ENCODE assay signal across 9 mouse cellular contexts in genomic region chr2:154412018-154412666, GRCm38 (mm10). TPM values are rescaled to one million over a fixed set of nuclear protein-coding genes. Genes with fewer than 3 reads are reported as not detected.
DNase-seq lines count a peak whose midpoint lies in the region; ATAC-seq and TF ChIP-seq lines count a peak whose summit lies in the region.
"Had no signal": no experiment of that assay in that cellular context is flagged by ENCODE, and none has a peak within 500 bp of the region (broad histone marks: within the 10 kb centered on the region; RNA-seq: fewer than 3 reads in every experiment).

No protein-coding gene starts in this region.

- in situ Hi-C loops in CH12.LX (cut with MboI; ENCODE audit: low pct_ligation_motif_present, low pct_unique_long_range_greater_than_20kb, low sequenced_read_pairs), result loop anchor here (5.0 kb wide), 2 partner anchors 135 to 195 kb away; partner anchors contain the start of gene 1700003F12Rik

- H3K27me3 ChIP-seq in forebrain, embryonic 13.5 days, result peaks cover 11% of the 10 kb centered on the region
- H3K27me3 ChIP-seq in forebrain, embryonic 15.5 days, result no peaks in the 10 kb centered on the region
- no peaks in the 10 kb centered on the region for H3K27me3 ChIP-seq in CH12.LX (replicated peaks)
- H3K27me3 ChIP-seq: stomach, embryonic 15.5 days had no signal

- H3K4me1 ChIP-seq in forebrain, embryonic 13.5 days, result peaks cover 9% of the 10 kb centered on the region
- H3K4me1 ChIP-seq in forebrain, embryonic 15.5 days, result peaks cover 8% of the 10 kb centered on the region
- H3K4me1 ChIP-seq in CH12.LX (ENCODE audit: control insufficient read depth in 1 of 2, insufficient read depth in 2 of 2), result peaks cover 2 to 5% of the 10 kb centered on the region in 2 experiments; a peak in 2 of 4 replicates

- H3K4me2 ChIP-seq in forebrain, embryonic 13.5 days, result no peak overlapping the region
- no peak overlapping the region for H3K4me2 ChIP-seq in forebrain, embryonic 15.5 days (replicated peaks)
- no peak overlapping the region for H3K4me2 ChIP-seq in CH12.LX (ENCODE audit: insufficient read depth, low read depth, poor library complexity, severe bottlenecking)
- H3K4me2 ChIP-seq: stomach, embryonic 15.5 days had no signal

- no peak overlapping the region for H3K9ac ChIP-seq in forebrain, embryonic 13.5 days
- H3K9ac ChIP-seq in forebrain, embryonic 15.5 days (replicated peaks), result no peak overlapping the region
- no peak overlapping the region for H3K9ac ChIP-seq in CH12.LX (ENCODE audit: insufficient read depth, low read depth)
- H3K9ac ChIP-seq: stomach, embryonic 15.5 days had no signal

- TF ChIP-seq CTCF in CH12.LX (conservative IDR thresholded peaks at IDR 0.05 in 1 of 2, IDR thresholded peaks at IDR 0.05 in 1 of 2; ENCODE audit: low read depth in 2 of 2, low read length in 2 of 2), result peak; percentile 30 to 80; a peak in 3 of 4 replicates

- ATAC-seq in forebrain, embryonic 13.5 days, result peak; percentile 16; the same call in 1 of the 2 replicates
- no peak for ATAC-seq in forebrain, embryonic 15.5 days (replicated peaks)

- intact Hi-C loops in left cerebral cortex, postnatal 10 days (cut with DNase I), result loop anchor here (5.0 kb wide), 1 partner anchor 200 kb away; the partner anchor contains the start of genes 4930519P11Rik and Zfp341

- TF ChIP-seq RAD21 in CH12.LX (IDR thresholded peaks at IDR 0.05; ENCODE audit: low read depth, low read length), result peak; percentile 87

- no peak for TF ChIP-seq POLR2A in CH12.LX (IDR thresholded peaks at IDR 0.05; ENCODE audit: low read depth, low read length)

- H3K36me3 ChIP-seq in forebrain, embryonic 13.5 days (ENCODE audit: poor library complexity, severe bottlenecking), result no peaks in the 10 kb centered on the region
- no peaks in the 10 kb centered on the region for H3K36me3 ChIP-seq in forebrain, embryonic 15.5 days
- no peaks in the 10 kb centered on the region for H3K36me3 ChIP-seq in CH12.LX (replicated peaks in 1 of 2; ENCODE audit: control insufficient read depth in 1 of 2, insufficient read depth in 1 of 2, low read length in 1 of 2)
- H3K36me3 ChIP-seq: stomach, embryonic 15.5 days had no signal

- H3K27ac ChIP-seq in forebrain, embryonic 13.5 days, result no peak overlapping the region
- no peak overlapping the region for H3K27ac ChIP-seq in forebrain, embryonic 15.5 days (replicated peaks)
- no peak overlapping the region for H3K27ac ChIP-seq in CH12.LX (ENCODE audit: insufficient read depth, low read depth)
- H3K27ac ChIP-seq: stomach, embryonic 15.5 days had no signal

- 68% methylated on average over 7 of the region's 7 CpGs for WGBS in forebrain, embryonic 13.5 days
- WGBS in forebrain, embryonic 15.5 days, result 66% methylated on average over 7 of the region's 7 CpGs

- no peak overlapping the region for H3K4me3 ChIP-seq in forebrain, embryonic 13.5 days
- no peak overlapping the region for H3K4me3 ChIP-seq in forebrain, embryonic 15.5 days
- no peak overlapping the region for H3K4me3 ChIP-seq in CH12.LX (replicated peaks in 1 of 3; ENCODE audit: low read depth in 2 of 3, low read length in 2 of 3, poor library complexity in 1 of 3)
- H3K4me3 ChIP-seq: stomach, embryonic 15.5 days had no signal

- DNase-seq in left cerebral cortex, adult 18-20 months (ENCODE audit: low spot score in 2 of 2), result peak; percentile 48 to 68
- DNase-seq in left cerebral cortex, postnatal 10 days (ENCODE audit: extremely low spot score in 1 of 2, low spot score in 2 of 2), result no peak
- peak; percentile 59 for DNase-seq in CH12.LX (ENCODE audit: extremely low read depth)
- DNase-seq in cerebellum, postnatal 36 days, result peak; percentile 29 to 72
- peak; percentile 82 for DNase-seq in lung, postnatal 36 days
- DNase-seq in ovary, postnatal 36 days (ENCODE audit: low spot score), result no peak

- H3K79me2 ChIP-seq in CH12.LX (replicated peaks; ENCODE audit: control insufficient read depth, extremely low read depth, insufficient read depth, poor library complexity, severe bottlenecking), result no peaks in the 10 kb centered on the region

- no peaks in the 10 kb centered on the region for H3K9me3 ChIP-seq in forebrain, embryonic 13.5 days (replicated peaks)
- no peaks in the 10 kb centered on the region for H3K9me3 ChIP-seq in forebrain, embryonic 15.5 days
- H3K9me3 ChIP-seq in CH12.LX (replicated peaks; ENCODE audit: low read length), result no peaks in the 10 kb centered on the region
- H3K9me3 ChIP-seq: stomach, embryonic 15.5 days had no signal

- no peak for TF ChIP-seq EP300 in CH12.LX (IDR thresholded peaks at IDR 0.05; ENCODE audit: low read length)

- dilution Hi-C loops in CH12.LX (cut with MboI; ENCODE audit: extremely low pct_ligation_motif_present, extremely low pct_unique_long_range_greater_than_20kb, low sequenced_read_pairs), result no loop called here

TF ChIP-seq in CH12.LX, 34 proteins besides CTCF, POLR2A, EP300 and RAD21:
- TF ChIP-seq SMC3 (IDR thresholded peaks at IDR 0.05; ENCODE audit: low read depth, low read length), result peak; percentile 61
- no peak for TF ChIP-seq NRF1 (IDR thresholded peaks at IDR 0.05; ENCODE audit: low read depth, low read length)
- no peak for TF ChIP-seq IRF4 (IDR thresholded peaks at IDR 0.05; ENCODE audit: low read depth, low read length)
- no peak for TF ChIP-seq CHD2 (IDR thresholded peaks at IDR 0.05; ENCODE audit: low read length)
- TF ChIP-seq JUN (IDR thresholded peaks at IDR 0.05; ENCODE audit: insufficient read depth, low read depth, low read length), result no peak
- TF ChIP-seq POLR2AphosphoS2 (IDR thresholded peaks at IDR 0.05; ENCODE audit: low read depth, low read length), result no peak
- TF ChIP-seq TCF12 (IDR thresholded peaks at IDR 0.05; ENCODE audit: low read depth, low read length), result no peak
TF ChIP-seq in CH12.LX: peak in this region for 1.

RNA-seq across cellular contexts. Expression of gene Snta1, which starts 4.2 kb away (rescaled TPM):
- 3.8 and 4.1 TPM in 2 replicates for polyA plus RNA-seq in forebrain, embryonic 13.5 days (2015; fragmentation: Nextera tagmentation; extraction: Ambion mirVana)
- 9.2 and 11.1 TPM in 2 replicates for polyA plus RNA-seq in forebrain, embryonic 15.5 days (2015; fragmentation: Nextera tagmentation; extraction: Ambion mirVana)
- total RNA-seq in left cerebral cortex, adult 18-20 months (2021), result 10 to 100 TPM; 34.4 to 36.6 TPM
- 10 to 100 TPM; 25.9 to 29.9 TPM for total RNA-seq in left cerebral cortex, postnatal 10 days (2021)
- total RNA-seq in CH12.LX (2012; rRNA removed) (not detected in 2 replicates), CH12.LX (2014; rRNA removed) (not detected in 2 replicates)
- 0.33 and 0.57 TPM in 2 replicates for polyA plus RNA-seq in CH12.LX (2012; ENCODE audit: insufficient read length, low read depth)

RNA-seq across cellular contexts. Expression of gene Cbfa2t2, which starts 24.1 kb away (rescaled TPM):
- polyA plus RNA-seq in forebrain, embryonic 13.5 days (2015; fragmentation: Nextera tagmentation; extraction: Ambion mirVana), result 69.4 and 79.1 TPM in 2 replicates
- polyA plus RNA-seq in forebrain, embryonic 15.5 days (2015; fragmentation: Nextera tagmentation; extraction: Ambion mirVana), result 78.0 and 82.3 TPM in 2 replicates
- total RNA-seq in left cerebral cortex, adult 18-20 months (2021), result 10 to 100 TPM; 46.1 to 57.0 TPM
- total RNA-seq in left cerebral cortex, postnatal 10 days (2021), result 10 to 100 TPM; 41.7 to 52.1 TPM
- total RNA-seq in CH12.LX (2012; rRNA removed) (5.5 and 6.0 TPM in 2 replicates), CH12.LX (2014; rRNA removed) (7.0 and 7.4 TPM in 2 replicates)
- polyA plus RNA-seq in CH12.LX (2012; ENCODE audit: insufficient read length, low read depth), result 10.5 and 12.6 TPM in 2 replicates

RNA-seq across cellular contexts. Expression of gene Cdk5rap1, which starts 39.3 kb away (rescaled TPM):
- 16.0 and 17.4 TPM in 2 replicates for polyA plus RNA-seq in forebrain, embryonic 13.5 days (2015; fragmentation: Nextera tagmentation; extraction: Ambion mirVana)
- polyA plus RNA-seq in forebrain, embryonic 15.5 days (2015; fragmentation: Nextera tagmentation; extraction: Ambion mirVana), result 15.3 and 18.2 TPM in 2 replicates
- 10 to 100 TPM; 13.7 to 17.8 TPM for total RNA-seq in left cerebral cortex, adult 18-20 months (2021)
- total RNA-seq in left cerebral cortex, postnatal 10 days (2021), result 10 to 100 TPM; 11.2 to 11.5 TPM
- total RNA-seq in CH12.LX (2012; rRNA removed) (30.6 and 32.0 TPM in 2 replicates), CH12.LX (2014; rRNA removed) (43.5 and 50.2 TPM in 2 replicates)
- polyA plus RNA-seq in CH12.LX (2012; ENCODE audit: insufficient read length, low read depth), result 25.8 and 26.4 TPM in 2 replicates

Comparison
In these comparisons a context has a peak if more than half of its experiments do, and no peak if none do; other contexts are left out.
1. DNase-seq: peak in left cerebral cortex, adult 18-20 months (2 of 2), CH12.LX (single experiment), cerebellum, postnatal 36 days (2 of 2) and lung, postnatal 36 days (single experiment); none in left cerebral cortex, postnatal 10 days (0 of 2) and ovary, postnatal 36 days (single experiment).
2. RNA of gene Snta1, which starts 4.2 kb away (total RNA-seq): 34.4 to 36.6 TPM in left cerebral cortex, adult 18-20 months and 25.9 to 29.9 TPM in left cerebral cortex, postnatal 10 days; not detected in CH12.LX; every median in the first group is over 10 times any median in the second.
3. RNA of gene Cbfa2t2, which starts 24.1 kb away (total RNA-seq): 46.1 to 57.0 TPM in left cerebral cortex, adult 18-20 months and 41.7 to 52.1 TPM in left cerebral cortex, postnatal 10 days; 5.5 to 7.4 TPM in CH12.LX; every median in the first group is over 4 times any median in the second.